Mouse (Mus musculus) gastrocnemius, adult 18-20 months (tissue): Measurements from ENCODE around the gene Syt13. TPM values are rescaled to one million over a fixed set of nuclear protein-coding genes. Genes with fewer than 3 reads are reported as not detected.

Experiments used
- total RNA-seq, 2 experiments: library from RNA; stranded (reverse); gene quantifications; 2 replicates each; pipeline ENCODE4 v1.2.3; 2021

The Syt13 gene
- total RNA-seq, 2 experiments from 2014 or later, result 0.21 TPM; not detected in 1

Other genes starting within 250 kb of the Syt13 start
- under 1 TPM; 0.39 to 0.90 TPM for gene Prdm11, start 131.1 kb downstream of the Syt13 start, total RNA-seq